Mouse (Mus musculus): ENCODE data around the gene Glo1.

GRCm38 (mm10) chr17:30602175-30602574 is 24.5 kb downstream of the Glo1 start:
- no peak for TF ChIP-seq CTCF (IDR thresholded peaks at IDR 0.05; ENCODE audit: extremely low read depth, insufficient read length, insufficient replicate concordance, low read depth, low read length)
- TF ChIP-seq POLR2A (IDR thresholded peaks at IDR 0.05; ENCODE audit: low read depth, low read length) = no peak
